Mouse (Mus musculus) adrenal gland, adult (tissue): ENCODE data around the gene Tcea3.

ENCODE experiments used
- DNase-seq, 2 experiments: peaks; one replicate each; pipeline ENCODE4 v3.0.0; 2022 to 2023; ENCODE audit warnings: low spot score in 1 of 2; ENCODE audit not compliant: inconsistent age in 2 of 2

The Tcea3 gene

GRCm38 (mm10) chr4:136238669-136239068 is 8.9 kb upstream of the Tcea3 start:
- DNase-seq, result no peak

- DNase-seq, result no peak
Observed at GRCm38 (mm10) chr4:136239111-136239510, 8.4 kb upstream of the Tcea3 start.

DNA sequence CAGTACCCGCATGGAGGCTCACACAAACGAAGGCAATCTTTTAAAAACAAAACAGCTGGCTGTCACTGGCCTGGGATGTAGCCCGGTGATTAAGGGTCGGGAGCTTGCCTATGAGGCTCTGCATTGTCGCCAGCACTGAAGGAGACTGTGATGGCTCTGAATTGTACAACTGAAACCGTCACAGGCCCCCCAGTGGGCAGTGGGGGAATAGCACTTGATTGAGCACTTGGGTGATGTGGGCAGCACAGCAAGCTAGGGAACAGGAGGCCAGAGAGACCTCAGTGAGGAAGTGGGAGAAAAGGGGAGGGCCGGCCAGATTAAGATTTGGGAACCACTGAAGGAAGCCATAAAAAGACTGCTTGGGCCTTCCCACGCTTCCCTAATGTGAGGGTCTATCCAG is 7.9 kb upstream of the Tcea3 start:
- DNase-seq, result peak; percentile 77 to 92

GRCm38 (mm10) chr4:136240123-136240522 is 7.4 kb upstream of the Tcea3 start:
- DNase-seq, result no peak

DNA sequence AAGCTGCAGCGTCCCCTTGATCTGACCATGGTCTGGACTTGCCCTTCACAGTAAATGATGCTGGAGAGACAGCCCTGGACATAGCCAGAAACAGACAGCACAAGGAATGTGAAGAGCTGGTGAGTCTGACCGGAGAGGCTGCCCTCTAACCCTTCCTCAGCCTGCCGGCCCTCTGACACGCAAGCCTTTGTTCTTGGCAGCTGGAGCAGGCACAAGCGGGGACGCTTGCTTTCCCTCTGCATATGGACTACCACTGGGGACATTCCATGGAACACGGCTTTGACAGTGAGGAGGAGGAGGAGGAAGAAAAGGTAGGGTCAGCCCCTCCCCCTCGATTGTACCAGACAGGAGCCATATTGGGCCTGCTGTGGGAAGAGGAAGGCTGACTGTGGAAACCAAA is 6.6 kb upstream of the Tcea3 start:
- DNase-seq, result no peak

- peak in 1 of 2 experiments; percentile 65 for DNase-seq
Observed at GRCm38 (mm10) chr4:136242065-136242703, 5.3 kb upstream of the Tcea3 start.

DNA sequence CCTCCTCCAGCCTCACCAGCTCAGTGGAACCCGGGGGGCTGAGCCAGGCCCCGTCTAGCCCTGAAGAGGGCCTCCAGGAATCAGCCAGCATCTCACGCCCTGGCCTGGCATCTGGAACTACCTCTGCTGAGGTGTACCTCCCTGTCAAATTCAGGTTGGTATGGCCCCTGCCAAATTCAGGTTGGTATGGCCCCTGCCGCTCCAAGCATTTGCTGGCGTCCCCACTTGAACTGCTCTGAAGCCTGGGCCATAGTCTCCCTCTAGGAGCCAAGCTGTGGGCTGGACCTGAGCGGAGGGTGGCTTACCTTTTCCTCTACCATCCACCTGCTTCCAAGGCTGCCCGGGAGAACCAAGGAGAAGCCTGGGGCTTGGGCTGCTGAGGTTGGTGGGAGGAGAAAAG is 4.8 kb upstream of the Tcea3 start:
- DNase-seq, result no peak

- DNase-seq, result no peak
Observed at GRCm38 (mm10) chr4:136244208-136244607, 3.3 kb upstream of the Tcea3 start.

DNA sequence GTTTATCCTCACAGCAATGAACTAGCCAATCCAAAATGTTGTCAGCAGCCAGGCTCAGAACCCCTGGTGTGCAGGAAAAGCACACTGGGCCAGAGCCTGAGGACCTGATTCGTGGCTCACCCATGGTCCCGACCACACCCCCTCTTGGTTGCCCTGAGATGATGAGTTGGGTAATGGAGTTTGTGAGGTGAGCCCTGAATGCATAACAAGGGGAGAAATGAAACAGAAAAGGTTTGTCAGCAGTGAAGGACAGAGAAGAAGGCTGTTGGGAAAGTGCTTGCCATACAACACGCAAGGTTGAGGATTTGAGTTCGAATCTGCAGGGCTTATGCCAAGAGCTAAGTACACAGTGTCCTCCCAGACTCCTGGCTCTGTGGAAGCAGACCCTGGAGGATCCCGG is 1.8 kb upstream of the Tcea3 start:
- no peak for DNase-seq

GRCm38 (mm10) chr4:136246568-136246969 is 960 bp upstream of the Tcea3 start:
- no peak for DNase-seq

- no peak for DNase-seq
Observed at GRCm38 (mm10) chr4:136247386-136247728, 172 bp upstream of the Tcea3 start.

DNA sequence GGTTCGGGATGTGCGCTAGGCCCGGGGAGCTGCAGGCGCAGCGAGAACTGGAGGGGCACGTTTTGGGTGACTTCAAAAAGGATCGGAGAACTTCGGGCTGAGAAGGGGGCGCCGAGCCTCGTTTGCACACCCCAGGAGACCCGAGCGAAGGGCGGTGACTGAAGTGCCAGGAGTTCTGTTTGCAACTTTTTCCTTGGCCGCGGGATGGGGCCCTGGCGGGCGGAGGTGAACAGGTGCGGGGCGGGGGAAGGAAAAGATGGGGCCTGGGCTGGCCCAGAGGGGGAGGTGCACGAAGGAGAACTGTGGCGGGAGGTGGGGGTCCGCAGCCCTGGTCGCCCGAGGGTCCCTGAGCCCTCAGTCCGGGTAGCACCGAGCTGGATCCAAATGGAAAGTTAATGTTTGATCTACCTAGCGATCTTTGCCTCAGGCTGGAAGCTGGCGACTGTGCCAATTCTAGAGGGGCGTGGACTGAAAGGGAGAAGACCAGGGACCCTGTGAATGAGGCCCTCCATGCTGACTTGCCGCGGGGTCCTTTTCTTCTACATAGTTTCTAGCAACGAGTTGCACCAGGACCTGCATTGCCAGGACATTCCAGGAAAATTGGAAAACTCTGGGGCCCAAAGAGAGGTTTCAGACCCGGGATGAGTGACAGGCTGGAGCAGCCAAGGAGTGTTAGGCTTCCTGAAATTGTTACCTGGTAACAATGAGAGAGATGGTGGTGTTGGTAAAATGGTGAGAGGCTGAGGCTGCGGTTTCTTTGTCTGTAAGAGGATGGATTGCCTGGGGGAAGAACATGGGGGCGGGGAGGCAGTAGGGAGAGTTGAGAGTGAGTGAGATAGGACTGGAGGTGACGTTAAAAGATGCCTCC is 1.2 kb downstream of the Tcea3 start:
- DNase-seq, result no peak

DNA sequence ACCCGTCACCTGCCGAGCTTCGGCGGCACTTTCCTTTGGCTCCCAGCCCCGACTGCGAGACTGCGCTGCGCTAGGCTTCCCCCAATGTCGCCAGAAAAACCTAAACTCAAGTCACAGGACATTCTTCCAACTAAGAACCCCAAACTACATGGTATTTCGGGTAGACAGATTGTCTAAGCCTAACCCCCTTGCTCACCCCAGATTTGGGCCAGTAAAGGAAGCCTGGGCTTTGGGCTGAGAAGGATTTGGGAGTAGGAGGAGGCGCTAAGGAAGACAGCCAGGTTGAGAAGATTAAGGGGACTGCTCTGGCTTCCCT is 1.8 kb downstream of the Tcea3 start:
- no peak for DNase-seq

DNA sequence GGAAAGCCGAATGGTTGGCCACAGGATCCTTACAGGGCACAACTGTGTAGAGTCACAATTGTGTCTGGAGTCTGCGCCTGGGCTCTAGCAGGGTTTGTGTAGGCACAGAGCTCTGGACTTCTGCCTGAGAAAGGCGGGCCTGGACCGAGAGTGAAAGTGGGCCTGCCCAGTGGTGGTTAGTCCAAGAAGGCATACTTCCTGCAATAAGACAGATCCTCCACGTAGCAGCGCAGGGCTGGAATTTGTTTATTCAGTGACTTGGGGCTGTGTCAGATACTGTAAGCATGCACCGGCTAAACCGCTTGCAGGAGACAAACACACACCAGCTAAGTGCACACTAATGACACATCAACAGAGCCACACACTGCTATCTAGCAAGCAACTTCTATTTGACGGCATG is 2.3 kb downstream of the Tcea3 start:
- DNase-seq, result peak in 1 of 2 experiments; percentile 41

- DNase-seq, result no peak
Observed at GRCm38 (mm10) chr4:136255919-136256318, 8.4 kb downstream of the Tcea3 start.

- no peak for DNase-seq
Observed at GRCm38 (mm10) chr4:136256696-136257095, 9.2 kb downstream of the Tcea3 start.

DNA sequence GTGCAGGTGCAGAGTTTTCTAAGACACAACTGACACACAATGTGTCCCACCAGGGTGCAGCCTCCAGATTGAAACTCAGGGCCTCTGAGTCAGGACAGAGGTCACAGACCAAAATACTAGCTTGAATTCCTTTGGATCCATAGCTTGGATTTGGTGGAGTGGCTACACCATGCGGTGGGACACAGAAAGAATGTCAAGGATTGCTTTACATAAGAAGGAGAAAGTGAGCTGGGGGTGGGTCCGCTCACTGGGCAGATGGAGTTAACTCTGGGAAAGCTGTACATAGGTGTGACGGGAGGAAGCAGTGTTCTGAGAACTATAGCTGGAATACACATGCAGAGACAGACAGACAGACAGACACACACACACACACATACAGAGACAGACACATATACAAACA is 12.4 kb downstream of the Tcea3 start:
- no peak for DNase-seq

GRCm38 (mm10) chr4:136260491-136261180 is 13.1 kb downstream of the Tcea3 start:
- DNase-seq, result peak; percentile 72 to 91

GRCm38 (mm10) chr4:136261912-136262311 is 14.4 kb downstream of the Tcea3 start:
- DNase-seq, result no peak

- DNase-seq, result no peak
Observed at GRCm38 (mm10) chr4:136263555-136263954, 16.0 kb downstream of the Tcea3 start.

DNA sequence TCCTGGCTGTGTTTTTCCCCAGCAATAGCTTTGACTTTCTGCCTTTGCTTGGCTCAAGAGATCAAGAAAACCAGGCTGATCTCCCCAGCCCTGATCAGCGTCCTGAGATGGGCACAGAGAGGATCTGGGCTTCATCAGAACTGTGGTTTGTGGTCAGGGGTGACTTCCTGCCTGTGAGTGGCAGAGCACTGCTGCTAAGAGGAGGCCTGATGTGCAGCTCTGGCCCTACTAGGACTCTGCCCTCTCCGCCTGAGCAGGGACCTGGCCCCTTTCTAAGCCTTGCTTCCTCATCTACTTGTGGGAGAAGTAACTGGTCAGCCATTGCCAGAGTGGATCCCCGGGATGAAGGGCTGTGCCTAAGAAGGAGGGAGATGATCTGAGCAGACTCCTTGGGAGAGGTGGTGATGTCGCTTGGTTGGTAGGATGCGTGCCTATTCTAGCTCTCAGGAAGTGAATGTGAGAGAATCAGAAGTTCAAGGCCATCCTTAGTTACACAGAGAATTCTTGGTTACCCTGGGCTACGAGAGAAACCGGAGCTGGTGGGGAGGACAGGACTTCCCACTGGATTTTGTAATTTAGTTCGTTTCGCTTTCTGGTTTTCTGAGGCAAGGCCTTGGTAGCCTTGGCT is 19.3 kb downstream of the Tcea3 start:
- peak in 1 of 2 experiments; percentile 44 for DNase-seq

- DNase-seq, result no peak
Observed at GRCm38 (mm10) chr4:136268912-136269311, 21.4 kb downstream of the Tcea3 start.
